Mouse (Mus musculus): ENCODE results near the gene Gltpd2.
"Not testable (repeated sequence)": the region's sequence is repeated elsewhere in the genome, so short reads cannot be mapped to it uniquely, and the experiment has no call there.

Gltpd2 gene

GRCm38 (mm10) chr11:70518923-70519322, at the start of gene Gltpd2:
TSS of gene Gltpd2 (plus strand) at chr11:70519196.
- DNase-seq (ENCODE audit: low spot score): no peak

GRCm38 (mm10) chr11:70469764-70470163, 49.2 kb upstream of the Gltpd2 start:
- no peak for DNase-seq (ENCODE audit: low spot score)

- no peak for DNase-seq (ENCODE audit: low spot score)
Measured at GRCm38 (mm10) chr11:70472716-70473115, 46.3 kb upstream of the Gltpd2 start.

GRCm38 (mm10) chr11:70473291-70473690, 45.7 kb upstream of the Gltpd2 start:
- not testable (repeated sequence) for DNase-seq (ENCODE audit: low spot score)

- DNase-seq (ENCODE audit: low spot score): no peak
Measured at GRCm38 (mm10) chr11:70474872-70475534, 44.0 kb upstream of the Gltpd2 start.

GRCm38 (mm10) chr11:70485498-70485897, 33.5 kb upstream of the Gltpd2 start:
- no peak for DNase-seq (ENCODE audit: low spot score)

GRCm38 (mm10) chr11:70487816-70488215, 31.2 kb upstream of the Gltpd2 start:
- no peak for DNase-seq (ENCODE audit: low spot score)

- DNase-seq (ENCODE audit: low spot score): no peak
Measured at GRCm38 (mm10) chr11:70489138-70489537, 29.9 kb upstream of the Gltpd2 start.

- DNase-seq (ENCODE audit: low spot score): no peak
Measured at GRCm38 (mm10) chr11:70489684-70490083, 29.3 kb upstream of the Gltpd2 start.

GRCm38 (mm10) chr11:70499566-70500475, 19.2 kb upstream of the Gltpd2 start:
- DNase-seq (ENCODE audit: low spot score): no peak

GRCm38 (mm10) chr11:70500476-70500812, 18.6 kb upstream of the Gltpd2 start:
- DNase-seq (ENCODE audit: low spot score): no peak

- DNase-seq (ENCODE audit: low spot score): no peak
Measured at GRCm38 (mm10) chr11:70502018-70502417, 17.0 kb upstream of the Gltpd2 start.

GRCm38 (mm10) chr11:70504970-70505369, 14.0 kb upstream of the Gltpd2 start, which contains the start of gene Tm4sf5:
TSS of gene Tm4sf5 (plus strand) at chr11:70505244.
- DNase-seq (ENCODE audit: low spot score): no peak

- DNase-seq (ENCODE audit: low spot score): peak; percentile 40
Measured at GRCm38 (mm10) chr11:70506385-70506784, 12.6 kb upstream of the Gltpd2 start.

GRCm38 (mm10) chr11:70506962-70507515, 12.0 kb upstream of the Gltpd2 start:
- DNase-seq (ENCODE audit: low spot score): no peak

GRCm38 (mm10) chr11:70509753-70510564, 9.0 kb upstream of the Gltpd2 start:
- peak; percentile 34 for DNase-seq (ENCODE audit: low spot score)

GRCm38 (mm10) chr11:70511242-70511641, 7.8 kb upstream of the Gltpd2 start:
- no peak for DNase-seq (ENCODE audit: low spot score)

GRCm38 (mm10) chr11:70511825-70512224, 7.2 kb upstream of the Gltpd2 start:
- no peak for DNase-seq (ENCODE audit: low spot score)

- no peak for DNase-seq (ENCODE audit: low spot score)
Measured at GRCm38 (mm10) chr11:70512709-70513342, 6.2 kb upstream of the Gltpd2 start.

GRCm38 (mm10) chr11:70513520-70513919, 5.5 kb upstream of the Gltpd2 start:
- no peak for DNase-seq (ENCODE audit: low spot score)

GRCm38 (mm10) chr11:70514288-70514687, 4.7 kb upstream of the Gltpd2 start, which contains the start of gene Vmo1:
TSS of gene Vmo1 (minus strand) at chr11:70514616.
- DNase-seq (ENCODE audit: low spot score): no peak

Measured in spleen, adult 12 weeks (tissue).